Mouse (Mus musculus) ES-E14 (cell line): Measurements from ENCODE around the gene Cacnb4.

Experiments used
- CHD2 ChIP-seq: IDR thresholded peaks from 2 replicates; pipeline ENCODE4 v1.6.1; 2014; ENCODE audit warnings: mild to moderate bottlenecking, low read depth, low read length, inconsistent platforms
- HCFC1 ChIP-seq: IDR thresholded peaks from 2 replicates; pipeline ENCODE4 v1.6.1; 2012; ENCODE audit warnings: low read length, inconsistent platforms, borderline replicate concordance; ENCODE audit not compliant: insufficient read depth
- ZNF384 ChIP-seq: IDR thresholded peaks from 2 replicates; pipeline ENCODE4 v1.6.1; 2012; ENCODE audit warnings: low read depth, low read length, inconsistent platforms

DNA sequence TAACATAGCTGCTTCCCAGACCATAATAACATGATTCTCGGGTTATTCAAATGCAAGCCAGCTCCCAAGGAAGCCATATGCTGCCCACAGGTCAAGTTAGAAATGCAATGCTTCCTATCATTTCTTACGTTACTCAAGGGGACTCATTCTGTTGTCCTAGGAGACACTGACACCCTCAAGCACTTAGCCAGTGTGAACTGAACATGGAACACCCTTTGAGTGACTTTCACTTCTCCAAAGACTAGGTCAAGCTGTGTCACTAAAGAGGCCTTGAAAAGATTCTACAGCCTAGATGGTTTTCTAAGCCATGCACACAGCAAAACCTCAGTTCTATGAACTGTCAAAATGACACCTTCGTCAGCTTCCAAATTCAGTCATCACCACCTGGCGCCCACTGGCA lies 98.9 kb downstream of the Cacnb4 start:
- TF ChIP-seq CHD2 = no peak
- no peak for TF ChIP-seq HCFC1
- no peak for TF ChIP-seq ZNF384
